ENCODE assay signal across 19 mouse cellular contexts in genomic region chr15:20135893-20136570, GRCm38 (mm10).
DNase-seq lines count a peak whose midpoint lies in the region; ATAC-seq and TF ChIP-seq lines count a peak whose summit lies in the region.
"Had no signal": no experiment of that assay in that cellular context is flagged by ENCODE, and none has a peak within 500 bp of the region (broad histone marks: within the 10 kb centered on the region; RNA-seq: fewer than 3 reads in every experiment).

No protein-coding gene starts in this region.

- H3K27me3 ChIP-seq in forebrain, embryonic 16.5 days (replicated peaks; ENCODE audit: control insufficient read depth, insufficient read depth, low read length), result no peaks in the 10 kb centered on the region
- no peaks in the 10 kb centered on the region for H3K27me3 ChIP-seq in forebrain, embryonic 12.5 days
- H3K27me3 ChIP-seq in stomach, postnatal 0 days (ENCODE audit: control insufficient read depth, insufficient read depth, low read length), result no peaks in the 10 kb centered on the region
- H3K27me3 ChIP-seq: forebrain, embryonic 13.5 days; hindbrain, embryonic 15.5 days; liver, embryonic 15.5 days had no signal

- H3K9me3 ChIP-seq in forebrain, embryonic 16.5 days (ENCODE audit: control insufficient read depth, low read length), result no peaks in the 10 kb centered on the region
- no peaks in the 10 kb centered on the region for H3K9me3 ChIP-seq in forebrain, embryonic 12.5 days
- H3K9me3 ChIP-seq in stomach, postnatal 0 days (ENCODE audit: control insufficient read depth, low read length), result no peaks in the 10 kb centered on the region
- H3K9me3 ChIP-seq: forebrain, embryonic 13.5 days; hindbrain, embryonic 15.5 days; liver, embryonic 15.5 days had no signal

- peak; percentile 44 for TF ChIP-seq CTCF in stomach, postnatal 0 days (IDR thresholded peaks at IDR 0.05; ENCODE audit: low read depth)

- no peaks in the 10 kb centered on the region for H3K36me3 ChIP-seq in forebrain, embryonic 16.5 days (ENCODE audit: control insufficient read depth, insufficient read depth)
- H3K36me3 ChIP-seq in forebrain, embryonic 12.5 days (replicated peaks), result no peaks in the 10 kb centered on the region
- H3K36me3 ChIP-seq in stomach, postnatal 0 days (ENCODE audit: control insufficient read depth, insufficient read depth, low read length), result no peaks in the 10 kb centered on the region
- H3K36me3 ChIP-seq: hindbrain, embryonic 15.5 days; liver, embryonic 15.5 days had no signal

- H3K27ac ChIP-seq in forebrain, embryonic 16.5 days (ENCODE audit: low read length), result no peak overlapping the region
- no peak overlapping the region for H3K27ac ChIP-seq in forebrain, embryonic 12.5 days
- H3K27ac ChIP-seq in stomach, postnatal 0 days (replicated peaks), result no peak overlapping the region
- H3K27ac ChIP-seq: forebrain, embryonic 13.5 days; hindbrain, embryonic 15.5 days; liver, embryonic 15.5 days had no signal

- intact Hi-C loops in heart, postnatal 10 days (cut with DNase I), result no loop called here

- no peaks in the 10 kb centered on the region for H3K4me1 ChIP-seq in forebrain, embryonic 16.5 days (replicated peaks; ENCODE audit: control insufficient read depth, insufficient read depth, low read length)
- no peaks in the 10 kb centered on the region for H3K4me1 ChIP-seq in forebrain, embryonic 12.5 days
- H3K4me1 ChIP-seq in stomach, postnatal 0 days (replicated peaks; ENCODE audit: control insufficient read depth, insufficient read depth), result no peaks in the 10 kb centered on the region
- H3K4me1 ChIP-seq: forebrain, embryonic 13.5 days; hindbrain, embryonic 15.5 days; liver, embryonic 15.5 days had no signal

- no peak overlapping the region for H3K4me2 ChIP-seq in forebrain, embryonic 16.5 days (ENCODE audit: low read length)
- H3K4me2 ChIP-seq in forebrain, embryonic 12.5 days, result no peak overlapping the region
- no peak overlapping the region for H3K4me2 ChIP-seq in stomach, postnatal 0 days (replicated peaks; ENCODE audit: low read depth)
- H3K4me2 ChIP-seq: forebrain, embryonic 13.5 days; hindbrain, embryonic 15.5 days; liver, embryonic 15.5 days had no signal

- no peak overlapping the region for H3K4me3 ChIP-seq in forebrain, embryonic 16.5 days (replicated peaks; ENCODE audit: low read length)
- H3K4me3 ChIP-seq in forebrain, embryonic 12.5 days (replicated peaks), result no peak overlapping the region
- H3K4me3 ChIP-seq in stomach, postnatal 0 days (ENCODE audit: low read depth, low read length), result no peak overlapping the region
- H3K4me3 ChIP-seq: forebrain, embryonic 13.5 days; hindbrain, embryonic 15.5 days; liver, embryonic 15.5 days had no signal

- peak; percentile 38; the same call in 1 of the 2 replicates for ATAC-seq in forebrain, embryonic 16.5 days
- no peak for ATAC-seq in forebrain, embryonic 12.5 days (ENCODE audit: low FRiP score)
- ATAC-seq in stomach, postnatal 0 days (ENCODE audit: low FRiP score, low TSS enrichment), result no peak
- ATAC-seq: forebrain, embryonic 13.5 days; lung, postnatal 0 days had no signal

- peak; percentile 9 for DNase-seq in layer of hippocampus, adult 11-12 months (ENCODE audit: low spot score)
- no peak for DNase-seq in layer of hippocampus, postnatal 36 days
- peak; percentile 3 for DNase-seq in right cerebral cortex, adult 18-20 months
- no peak for DNase-seq in right cerebral cortex, postnatal 14 days
- no peak for DNase-seq in stomach, postnatal 0 days (ENCODE audit: low spot score)
- no peak for DNase-seq in heart, postnatal 10 days
- DNase-seq: adrenal gland, adult 8-10 months; cerebellum, adult 18-20 months; heart, adult 18-20 months; kidney, adult 18-20 months; kidney, postnatal 25 days; right cerebral cortex, postnatal 25 days; thymus, postnatal 36 days had no signal

- TF ChIP-seq EP300 in stomach, postnatal 0 days (optimal IDR thresholded peaks at IDR 0.05), result no peak

- H3K9ac ChIP-seq in forebrain, embryonic 16.5 days (replicated peaks; ENCODE audit: low read depth, low read length), result no peak overlapping the region
- no peak overlapping the region for H3K9ac ChIP-seq in forebrain, embryonic 12.5 days
- H3K9ac ChIP-seq in stomach, postnatal 0 days (ENCODE audit: low read length), result no peak overlapping the region
- H3K9ac ChIP-seq: forebrain, embryonic 13.5 days; hindbrain, embryonic 15.5 days; liver, embryonic 15.5 days had no signal

- 52% methylated on average over 3 of the region's 3 CpGs for WGBS in forebrain, embryonic 16.5 days
- 73% methylated on average over 3 of the region's 3 CpGs for WGBS in forebrain, embryonic 12.5 days
- WGBS in stomach, postnatal 0 days, result 61% methylated on average over 3 of the region's 3 CpGs

Comparison
In these comparisons a context has a peak if more than half of its experiments do, and no peak if none do; other contexts are left out.
1. DNase-seq: peak in layer of hippocampus, adult 11-12 months (single experiment) and right cerebral cortex, adult 18-20 months (single experiment); none in layer of hippocampus, postnatal 36 days (0 of 2), right cerebral cortex, postnatal 14 days (single experiment), stomach, postnatal 0 days (single experiment) and heart, postnatal 10 days (0 of 2).